ENCODE assay signal across 9 mouse cellular contexts in genomic region chr4:86902351-86902750, GRCm38 (mm10). TPM values are rescaled to one million over a fixed set of nuclear protein-coding genes. Genes with fewer than 3 reads are reported as not detected.
A peak's percentile ranks its signal among the peaks of the same experiment; 100 is the strongest.
DNase-seq lines count a peak whose midpoint lies in the region; ATAC-seq and TF ChIP-seq lines count a peak whose summit lies in the region.
"Had no signal": no experiment of that assay in that cellular context is flagged by ENCODE, and none has a peak within 500 bp of the region (broad histone marks: within the 10 kb centered on the region; RNA-seq: fewer than 3 reads in every experiment).

No protein-coding gene starts in this region.

- peak overlapping the region; percentile 59 for H3K27ac ChIP-seq in heart, postnatal 0 days (ENCODE audit: low read depth)
- H3K27ac ChIP-seq in liver, embryonic 15.5 days (replicated peaks), result peak overlapping the region; percentile 57
- no peak overlapping the region for H3K27ac ChIP-seq in forebrain, embryonic 14.5 days (ENCODE audit: low read depth, low read length)

- no peak for TF ChIP-seq CTCF in heart, postnatal 0 days (IDR thresholded peaks at IDR 0.05; ENCODE audit: low read depth)

- H3K9ac ChIP-seq in heart, postnatal 0 days (replicated peaks; ENCODE audit: low read depth, low read length), result no peak overlapping the region
- H3K9ac ChIP-seq in liver, embryonic 15.5 days, result no peak overlapping the region
- H3K9ac ChIP-seq in forebrain, embryonic 14.5 days (ENCODE audit: low read length), result no peak overlapping the region

- 0 out of 2 replicates have a peak, but pooled peaks cover 3% of the 10 kb centered on the region for H3K36me3 ChIP-seq in heart, postnatal 0 days (replicated peaks; ENCODE audit: control insufficient read depth, insufficient read depth, low read length)
- H3K36me3 ChIP-seq in liver, embryonic 15.5 days (replicated peaks), result no peaks in the 10 kb centered on the region
- H3K36me3 ChIP-seq in forebrain, embryonic 14.5 days (ENCODE audit: control insufficient read depth, insufficient read depth, low read length), result no peaks in the 10 kb centered on the region

- WGBS in heart, postnatal 0 days, result 55% methylated on average over 6 of the region's 6 CpGs
- WGBS in liver, embryonic 15.5 days (ENCODE audit: insufficient replicate concordance), result 13% methylated on average over 6 of the region's 6 CpGs
- 80% methylated on average over 6 of the region's 6 CpGs for WGBS in forebrain, embryonic 14.5 days

- ATAC-seq in heart, postnatal 0 days (ENCODE audit: insufficient read depth, low read depth), result peak; percentile 72
- peak; percentile 69 for ATAC-seq in liver, embryonic 15.5 days (ENCODE audit: insufficient read depth)
- ATAC-seq in forebrain, embryonic 14.5 days, result no peak
- no peak for ATAC-seq in activated CD4-positive, CD25-positive, alpha-beta regulatory T cell, adult 4 months

- DNase-seq in MEL-GATA-1-ER (ENCODE audit: extremely low read depth, low read depth), result peak; percentile 36
- DNase-seq in adrenal gland, postnatal 36 days, result peak; percentile 38 to 41
- DNase-seq in heart, postnatal 0 days (ENCODE audit: low spot score), result peak; percentile 68
- DNase-seq in forebrain, embryonic 14.5 days (ENCODE audit: low spot score), result no peak
- DNase-seq in thymus, postnatal 10 days (ENCODE audit: low spot score in 2 of 2), result no peak
- DNase-seq: cerebellum, adult 8-10 months; thymus, postnatal 14 days had no signal

- no peaks in the 10 kb centered on the region for H3K27me3 ChIP-seq in heart, postnatal 0 days (ENCODE audit: control insufficient read depth, insufficient read depth, low read length)
- H3K27me3 ChIP-seq in liver, embryonic 15.5 days, result no peaks in the 10 kb centered on the region
- no peaks in the 10 kb centered on the region for H3K27me3 ChIP-seq in forebrain, embryonic 14.5 days (replicated peaks; ENCODE audit: control insufficient read depth, insufficient read depth, low read length)

- H3K4me1 ChIP-seq in heart, postnatal 0 days (ENCODE audit: control insufficient read depth, insufficient read depth), result no peaks in the 10 kb centered on the region
- H3K4me1 ChIP-seq in liver, embryonic 15.5 days (replicated peaks), result peaks cover 3% of the 10 kb centered on the region; the same call in 1 of the 2 replicates
- no peaks in the 10 kb centered on the region for H3K4me1 ChIP-seq in forebrain, embryonic 14.5 days (ENCODE audit: control insufficient read depth, insufficient read depth, low read length)

- peak; percentile 36; the same call in 1 of the 2 replicates for TF ChIP-seq EP300 in heart, postnatal 0 days (IDR thresholded peaks at IDR 0.05; ENCODE audit: low read depth)

- no peak overlapping the region for H3K4me2 ChIP-seq in heart, postnatal 0 days (ENCODE audit: low read depth, low read length)
- H3K4me2 ChIP-seq in liver, embryonic 15.5 days, result no peak overlapping the region
- no peak overlapping the region for H3K4me2 ChIP-seq in forebrain, embryonic 14.5 days (ENCODE audit: low read length)

- no peak overlapping the region for H3K4me3 ChIP-seq in heart, postnatal 0 days (ENCODE audit: low read depth, low read length)
- no peak overlapping the region for H3K4me3 ChIP-seq in liver, embryonic 15.5 days (replicated peaks)
- no peak overlapping the region for H3K4me3 ChIP-seq in forebrain, embryonic 14.5 days (ENCODE audit: low read depth, low read length)

- H3K9me3 ChIP-seq in heart, postnatal 0 days (replicated peaks; ENCODE audit: control insufficient read depth, low read length), result no peaks in the 10 kb centered on the region
- H3K9me3 ChIP-seq in liver, embryonic 15.5 days (replicated peaks), result no peaks in the 10 kb centered on the region
- H3K9me3 ChIP-seq in forebrain, embryonic 14.5 days (replicated peaks; ENCODE audit: control insufficient read depth, low read length), result no peaks in the 10 kb centered on the region

RNA-seq across cellular contexts. Expression of gene Acer2, which starts 28.2 kb away (rescaled TPM):
- total RNA-seq in adrenal gland, postnatal 36 days (2021), result 10 to 100 TPM; 20.9 to 21.4 TPM
- total RNA-seq in heart, postnatal 0 days (2014; rRNA removed; ENCODE audit: low replicate concordance), result 42.9 and 71.1 TPM in 2 replicates
- 21.3 and 23.4 TPM in 2 replicates for polyA plus RNA-seq in heart, postnatal 0 days (2015; fragmentation: Nextera tagmentation; extraction: Ambion mirVana)
- 5.2 and 7.0 TPM in 2 replicates for polyA plus RNA-seq in liver, embryonic 15.5 days (2015; fragmentation: Nextera tagmentation; extraction: Ambion mirVana)
- 12.8 and 13.6 TPM in 2 replicates for polyA plus RNA-seq in forebrain, embryonic 14.5 days (2014; fragmentation: Nextera tagmentation; extraction: Ambion mirVana)
- 1 to 10 TPM; 5.8 to 6.4 TPM for polyA plus RNA-seq in activated CD4-positive, CD25-positive, alpha-beta regulatory T cell, adult 4 months (2017; shearing (Covaris generic))

RNA-seq across cellular contexts. Expression of gene Rps6, which starts 45.1 kb away (rescaled TPM):
- 100 to 1,000 TPM; 893 to 924 TPM for total RNA-seq in adrenal gland, postnatal 36 days (2021)
- 1,057 and 1,230 TPM in 2 replicates for total RNA-seq in heart, postnatal 0 days (2014; rRNA removed; ENCODE audit: low replicate concordance)
- polyA plus RNA-seq in heart, postnatal 0 days (2015; fragmentation: Nextera tagmentation; extraction: Ambion mirVana), result 324 and 335 TPM in 2 replicates
- polyA plus RNA-seq in liver, embryonic 15.5 days (2015; fragmentation: Nextera tagmentation; extraction: Ambion mirVana), result 402 and 431 TPM in 2 replicates
- 502 and 571 TPM in 2 replicates for polyA plus RNA-seq in forebrain, embryonic 14.5 days (2014; fragmentation: Nextera tagmentation; extraction: Ambion mirVana)
- polyA plus RNA-seq in activated CD4-positive, CD25-positive, alpha-beta regulatory T cell, adult 4 months (2017; shearing (Covaris generic)), result 1,000 to 10,000 TPM; 2,810 to 3,158 TPM

Comparison
In these comparisons a context has a peak if more than half of its experiments do, and no peak if none do; other contexts are left out.
1. DNase-seq: peak in MEL-GATA-1-ER (single experiment), adrenal gland, postnatal 36 days (2 of 2) and heart, postnatal 0 days (single experiment); none in forebrain, embryonic 14.5 days (single experiment) and thymus, postnatal 10 days (0 of 2).
2. ATAC-seq: peak in heart, postnatal 0 days (single experiment) and liver, embryonic 15.5 days (single experiment); none in forebrain, embryonic 14.5 days (single experiment) and activated CD4-positive, CD25-positive, alpha-beta regulatory T cell, adult 4 months (single experiment).